Mouse (Mus musculus) kidney, postnatal 0 days (tissue): ENCODE results near the gene Ucp2. TPM values are rescaled to one million over a fixed set of nuclear protein-coding genes. Genes with fewer than 3 reads are reported as not detected.

ENCODE experiments used
- ATAC-seq: fragments of 200-750 bp; cut with Nextera tagmentation; replicated peaks from 2 replicates; pipeline ENCODE4 v1.8.0; 2017; ENCODE audit warnings: low read depth, moderate number of reproducible peaks, moderate TSS enrichment, moderate library complexity; ENCODE audit not compliant: low FRiP score
- DNase-seq: peaks from one replicate; pipeline ENCODE4 v3.0.0-alpha.2; 2016; ENCODE audit warnings: low spot score
- H3K27ac ChIP-seq: fragments of 300-500 bp; sonication (generic); 2 replicates; pipeline ENCODE4 v1.5.1; 2014; ENCODE audit warnings: mild to moderate bottlenecking
- H3K27me3 ChIP-seq: fragments of 300-500 bp; sonication (generic); 2 replicates; pipeline ENCODE4 v1.6.1; 2014; ENCODE audit warnings: low read length, mixed read lengths; ENCODE audit not compliant: insufficient read depth
- H3K36me3 ChIP-seq: fragments of 300-500 bp; sonication (generic); 2 replicates; pipeline ENCODE4 v1.6.1; 2014; ENCODE audit warnings: low read length, mixed read lengths; ENCODE audit not compliant: insufficient read depth
- H3K4me1 ChIP-seq: fragments of 300-500 bp; sonication (generic); replicated peaks from 2 replicates; pipeline ENCODE4 v1.6.1; 2014; ENCODE audit warnings: antibody characterized with exemption, low read length, mixed read lengths; ENCODE audit not compliant: insufficient read depth
- H3K4me2 ChIP-seq: fragments of 300-500 bp; sonication (generic); 2 replicates; pipeline ENCODE4 v1.6.1; 2014; ENCODE audit warnings: mild to moderate bottlenecking, low read length, moderate library complexity, mixed read lengths
- H3K4me3 ChIP-seq: fragments of 300-500 bp; sonication (generic); replicated peaks from 2 replicates; pipeline ENCODE4 v1.5.1; 2014; ENCODE audit warnings: low read depth, low read length
- H3K9ac ChIP-seq: fragments of 300-500 bp; sonication (generic); 2 replicates; pipeline ENCODE4 v1.6.1; 2014; ENCODE audit warnings: low read depth, low read length
- H3K9me3 ChIP-seq: fragments of 300-500 bp; sonication (generic); replicated peaks from 2 replicates; pipeline ENCODE4 v1.6.1; 2016; ENCODE audit warnings: low read length, inconsistent platforms, mixed read lengths
- CTCF ChIP-seq: IDR thresholded peaks from 2 replicates; pipeline ENCODE4 v1.5.1; 2016; ENCODE audit warnings: antibody characterized with exemption, low read depth, mild to moderate bottlenecking, moderate library complexity
- WGBS: fragments of 180-500 bp; shearing (Covaris S2); extraction: QIAGEN DNeasy Blood & Tissue Kit; methylation state at CpG from one replicate; pipeline ENCODE4 v1.1.7; 2014; 5-methylcytosine and 5-hydroxymethylcytosine counted together
- polyA plus RNA-seq: library from polyadenylated mRNA; unstranded; fragments of >200 nt; fragmentation: Nextera tagmentation; extraction: Ambion mirVana; gene quantifications from 2 replicates; pipeline ENCODE4 v1.2.1, GENCODE M21; 2015

The Ucp2 gene
- polyA plus RNA-seq, 1 experiment from 2014 or later = 274 TPM

DNA sequence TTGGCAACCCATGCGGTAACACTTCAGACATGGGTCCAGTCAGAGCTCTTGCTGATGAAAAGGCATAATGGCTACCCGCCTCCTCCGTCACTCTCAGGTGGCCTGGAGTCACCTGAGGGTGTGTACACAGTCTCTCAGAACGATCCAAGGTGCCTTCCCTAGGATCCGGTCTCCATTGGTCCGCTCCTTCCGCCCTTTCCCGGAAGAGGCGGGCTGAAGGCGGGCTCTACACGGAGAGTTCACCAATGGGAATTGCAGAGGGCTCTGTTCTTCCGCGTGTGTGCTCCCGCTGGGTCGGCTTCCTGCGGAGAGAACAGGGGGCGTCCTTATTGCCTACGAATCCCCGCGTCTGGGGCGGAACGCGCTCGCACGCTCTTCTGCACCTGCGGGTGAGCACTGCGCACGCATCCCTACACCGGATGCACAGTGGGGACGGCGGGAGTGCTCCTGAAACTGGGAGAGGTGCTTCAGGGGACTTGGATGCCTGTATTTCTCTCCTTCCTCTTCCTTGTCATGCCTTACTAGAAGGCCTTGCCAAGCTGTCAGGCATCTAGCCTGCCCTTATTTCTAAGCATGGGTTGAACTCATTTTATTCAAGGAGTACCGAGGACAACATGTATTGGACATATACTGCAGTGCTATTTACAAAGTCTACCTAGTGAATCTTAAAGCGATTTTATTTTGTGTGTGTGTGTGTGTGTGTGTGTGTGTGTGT, 43.8 kb downstream of the Ucp2 start, which contains the start of gene Coa4:
TSS of gene Coa4 (plus strand) at position 268 of the 715 bp plus-strand sequence.
- Histone ChIP-seq H3K4me3 (peak within 1 kb of the TSS; percentile 70), H3K4me2 (peak within 1 kb of the TSS; percentile 71), H3K9me3 (no peaks in the 10 kb centered on the region), H3K27ac (peak within 1 kb of the TSS; percentile 95), H3K4me1 (peaks cover 4% of the 10 kb centered on the region; the same call in 1 of the 2 replicates), H3K36me3 (peaks cover 11% of the 10 kb centered on the region), H3K27me3 (no peaks in the 10 kb centered on the region), H3K9ac (peak within 1 kb of the TSS; percentile 75)
- WGBS = under 1% methylated on average over 33 of the region's 33 CpGs
- peak; percentile 99 for ATAC-seq
- peak; percentile 98 for DNase-seq
- peak; percentile 27; the same call in 1 of the 2 replicates for TF ChIP-seq CTCF

DNA sequence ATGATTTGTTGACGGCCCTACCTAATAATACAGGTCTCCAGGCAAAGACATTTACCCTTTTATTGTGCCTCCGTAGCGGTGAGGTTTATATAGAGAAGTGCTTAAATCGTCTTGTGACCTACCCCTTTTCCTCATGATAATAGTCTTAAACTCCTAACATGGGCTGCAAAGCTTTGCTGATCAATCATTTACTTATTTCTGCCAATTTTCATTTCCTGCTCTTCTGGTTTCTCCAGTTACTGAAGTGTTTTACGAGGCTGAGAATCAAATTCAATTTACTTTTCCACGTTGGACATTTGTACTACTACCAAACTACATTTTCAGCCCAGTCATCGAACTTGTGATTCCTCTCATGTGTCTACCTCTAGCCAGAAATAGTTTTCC, 44.4 kb downstream of the Ucp2 start:
- Histone ChIP-seq H3K9me3 (no peaks in the 10 kb centered on the region), H3K9ac (peak overlapping the region; percentile 75; the same call in 1 of the 2 replicates), H3K36me3 (peaks cover 11% of the 10 kb centered on the region), H3K4me3 (peak overlapping the region; percentile 70), H3K4me2 (peak overlapping the region; percentile 71), H3K27ac (peak overlapping the region; percentile 95), H3K27me3 (no peaks in the 10 kb centered on the region), H3K4me1 (peaks cover 4% of the 10 kb centered on the region; the same call in 1 of the 2 replicates)
- DNase-seq (peak; percentile 25), ATAC-seq (peak; percentile 20; the same call in 1 of the 2 replicates)
- TF ChIP-seq CTCF = no peak
- 22% methylated on average over 7 of the region's 7 CpGs for WGBS

DNA sequence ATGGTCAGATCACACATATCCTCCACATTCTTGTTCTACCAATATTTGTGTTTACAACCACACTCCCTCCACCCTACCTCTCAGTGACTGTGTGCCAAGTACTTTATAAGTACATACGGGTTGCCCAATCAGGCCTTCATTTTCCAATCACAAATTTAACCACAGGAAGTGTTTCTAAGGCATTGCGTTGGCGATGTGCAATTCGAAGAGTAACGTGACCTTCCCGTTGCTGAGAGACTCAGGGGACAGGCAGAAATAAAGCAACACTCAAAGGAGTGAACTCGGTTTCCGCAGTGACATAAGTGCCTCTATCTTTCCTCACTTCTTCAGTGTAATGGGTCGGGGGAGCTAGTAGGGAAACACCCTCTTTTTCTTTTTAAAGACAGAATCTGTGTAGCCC, 46.4 kb downstream of the Ucp2 start:
- Histone ChIP-seq H3K36me3 (peaks cover 11% of the 10 kb centered on the region), H3K4me2 (no peak overlapping the region), H3K9ac (no peak overlapping the region), H3K27me3 (no peaks in the 10 kb centered on the region), H3K4me3 (no peak overlapping the region), H3K27ac (no peak overlapping the region), H3K9me3 (no peaks in the 10 kb centered on the region), H3K4me1 (peaks cover 4% of the 10 kb centered on the region; the same call in 1 of the 2 replicates)
- no peak for ATAC-seq
- no peak for DNase-seq
- WGBS = 95% methylated on average over 9 of the region's 9 CpGs
- no peak for TF ChIP-seq CTCF

DNA sequence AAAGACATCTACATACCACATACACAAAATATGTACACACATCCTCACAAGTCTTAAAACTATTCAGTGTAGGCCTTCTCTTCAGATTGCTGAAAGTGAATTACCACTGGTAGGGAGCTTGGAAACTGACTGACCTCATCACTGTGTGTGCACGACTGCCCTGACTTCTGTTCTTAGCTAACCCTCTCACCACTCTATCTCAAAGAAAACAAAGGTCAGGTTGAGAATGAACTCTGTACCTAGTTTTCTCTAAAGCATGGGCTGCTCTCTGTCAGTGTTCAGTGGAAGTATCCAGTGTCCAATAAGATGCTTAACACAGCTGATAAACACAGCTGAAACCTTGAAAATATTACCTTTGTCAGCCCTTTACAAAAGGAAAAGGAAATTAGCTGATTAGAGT, 51.3 kb downstream of the Ucp2 start:
- H3K9ac ChIP-seq = no peak overlapping the region
- H3K9me3 ChIP-seq = no peaks in the 10 kb centered on the region
- ATAC-seq (peak; percentile 63; the same call in 1 of the 2 replicates), DNase-seq (no peak)
- no peaks in the 10 kb centered on the region for H3K27me3 ChIP-seq
- 58% methylated on average over 1 of the region's 1 CpGs for WGBS
- no peak overlapping the region for H3K4me2 ChIP-seq
- peaks cover 19% of the 10 kb centered on the region for H3K36me3 ChIP-seq
- no peak overlapping the region for H3K4me3 ChIP-seq
- TF ChIP-seq CTCF = no peak
- H3K4me1 ChIP-seq = no peaks in the 10 kb centered on the region
- H3K27ac ChIP-seq = no peak overlapping the region

DNA sequence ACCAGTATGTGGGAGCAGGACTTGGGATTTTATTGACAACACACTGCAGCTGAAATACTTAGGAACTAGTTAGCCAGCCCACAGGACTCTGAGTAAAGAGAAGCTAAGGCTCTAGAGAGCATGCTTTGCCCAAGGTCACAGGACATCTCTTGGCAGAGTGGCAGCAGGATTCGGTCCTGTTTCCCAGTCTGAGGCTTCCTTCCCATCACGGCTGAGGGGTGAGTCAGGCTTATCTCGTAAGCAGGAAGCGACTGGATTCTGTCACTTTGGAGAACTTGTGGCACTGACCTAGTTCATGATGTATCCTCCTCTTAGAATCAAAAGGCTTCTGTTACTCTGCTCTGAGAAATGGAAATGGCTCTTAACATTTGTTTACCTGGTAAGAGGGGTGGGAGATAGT, 54.5 kb downstream of the Ucp2 start:
- WGBS = 79% methylated on average over 4 of the region's 4 CpGs
- TF ChIP-seq CTCF = no peak
- no peak overlapping the region for H3K4me3 ChIP-seq
- no peaks in the 10 kb centered on the region for H3K9me3 ChIP-seq
- H3K9ac ChIP-seq = no peak overlapping the region
- no peak overlapping the region for H3K4me2 ChIP-seq
- H3K4me1 ChIP-seq = no peaks in the 10 kb centered on the region
- no peak overlapping the region for H3K27ac ChIP-seq
- ATAC-seq = no peak
- no peak for DNase-seq
- H3K36me3 ChIP-seq = peaks cover 21% of the 10 kb centered on the region
- H3K27me3 ChIP-seq = no peaks in the 10 kb centered on the region

DNA sequence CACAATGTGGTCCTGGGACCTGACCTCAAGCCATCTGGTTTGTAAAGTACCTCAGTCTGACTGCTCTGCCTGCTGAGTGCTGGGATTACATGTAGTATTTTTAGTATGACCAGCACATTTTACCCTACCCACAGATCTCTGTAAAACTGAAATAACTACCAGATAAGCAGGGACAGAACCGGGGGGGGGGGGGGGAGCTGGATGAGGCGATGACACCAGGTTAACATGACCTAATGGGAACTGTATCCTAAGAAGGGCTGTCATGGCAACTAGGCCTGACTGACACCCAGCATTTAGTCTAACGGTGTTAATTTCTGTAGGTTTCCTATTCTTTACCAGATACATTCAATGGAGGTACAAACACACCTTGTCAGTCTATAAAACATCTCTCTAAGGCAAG, 56.7 kb downstream of the Ucp2 start:
- Histone ChIP-seq H3K4me3 (no peak overlapping the region), H3K9ac (no peak overlapping the region), H3K9me3 (no peaks in the 10 kb centered on the region), H3K27me3 (no peaks in the 10 kb centered on the region), H3K27ac (no peak overlapping the region), H3K4me2 (no peak overlapping the region), H3K36me3 (peaks cover 21% of the 10 kb centered on the region), H3K4me1 (no peaks in the 10 kb centered on the region)
- no peak for TF ChIP-seq CTCF
- WGBS = 94% methylated on average over 3 of the region's 3 CpGs
- DNase-seq (no peak), ATAC-seq (no peak)
